Mouse (Mus musculus): ENCODE measurements around the gene Sept1.
"Not testable (repeated sequence)": the region's sequence is repeated elsewhere in the genome, so short reads cannot be mapped to it uniquely, and the experiment has no call there.

Gene Sept1

GRCm38 (mm10) chr7:127194011-127194632 is 38.8 kb downstream of the Sept1 start:
- no peak for DNase-seq (ENCODE audit: low spot score)

- DNase-seq (ENCODE audit: low spot score) = no peak
These were observed 39.9 kb downstream of the Sept1 start for GRCm38 (mm10) chr7:127192989-127193388.

DNA sequence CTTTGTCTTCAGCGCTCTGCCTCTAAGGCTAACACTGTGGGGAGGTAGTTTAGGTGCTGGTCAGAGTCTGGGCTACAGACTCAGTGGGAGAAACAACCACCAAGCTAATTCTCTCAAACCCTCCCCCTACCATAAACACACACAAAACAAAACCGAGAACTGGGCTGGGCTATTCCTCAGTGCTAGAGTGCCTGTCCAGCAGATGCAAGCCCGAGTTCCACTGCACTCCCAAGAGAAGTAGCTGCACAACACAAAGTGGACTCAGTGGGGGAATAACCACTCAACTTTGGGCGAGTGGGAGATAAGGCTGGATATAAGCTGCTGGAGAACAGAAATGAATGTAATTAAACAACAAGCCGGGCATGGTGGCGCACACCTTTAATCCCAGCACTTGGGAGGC is 42.3 kb downstream of the Sept1 start:
- DNase-seq (ENCODE audit: low spot score) = no peak

- no peak for DNase-seq (ENCODE audit: low spot score)
These were observed 44.3 kb downstream of the Sept1 start for GRCm38 (mm10) chr7:127188305-127189276.

GRCm38 (mm10) chr7:127187351-127187750 is 45.6 kb downstream of the Sept1 start:
- no peak for DNase-seq (ENCODE audit: low spot score)

GRCm38 (mm10) chr7:127185601-127186000 is 47.3 kb downstream of the Sept1 start:
- no peak for DNase-seq (ENCODE audit: low spot score)

- no peak for DNase-seq (ENCODE audit: low spot score)
These were observed 48.2 kb downstream of the Sept1 start for GRCm38 (mm10) chr7:127184720-127185119.

- no peak for DNase-seq (ENCODE audit: low spot score)
These were observed 49.1 kb downstream of the Sept1 start for GRCm38 (mm10) chr7:127183828-127184227.

- DNase-seq (ENCODE audit: low spot score) = no peak
These were observed 49.6 kb downstream of the Sept1 start for GRCm38 (mm10) chr7:127183345-127183744.

- DNase-seq (ENCODE audit: low spot score) = not testable (repeated sequence)
These were observed 51.2 kb downstream of the Sept1 start for GRCm38 (mm10) chr7:127181724-127182123.

GRCm38 (mm10) chr7:127180783-127181182 is 52.1 kb downstream of the Sept1 start:
- DNase-seq (ENCODE audit: low spot score) = no peak

DNA sequence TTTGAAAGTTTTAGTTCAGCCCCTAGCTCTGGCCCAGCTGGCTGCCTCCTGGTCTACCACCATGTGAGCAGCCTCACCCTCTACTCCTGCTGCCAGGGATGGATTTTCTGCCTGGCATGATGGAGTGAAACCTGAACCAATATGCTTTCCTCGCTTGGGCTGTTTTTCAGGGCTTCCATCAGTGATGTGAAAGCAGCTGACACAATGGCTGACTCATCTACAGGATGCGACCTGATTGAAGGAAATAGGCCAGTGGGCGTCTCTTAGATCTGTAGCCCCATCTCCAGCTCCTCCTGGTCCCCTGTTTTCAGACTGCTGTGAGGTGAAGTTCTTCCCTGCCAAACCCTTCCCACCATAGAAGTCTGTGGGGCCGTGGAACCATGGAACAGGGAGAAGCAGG is 56.0 kb downstream of the Sept1 start:
- no peak for DNase-seq (ENCODE audit: low spot score)

- no peak for DNase-seq (ENCODE audit: low spot score)
These were observed 66.4 kb downstream of the Sept1 start for GRCm38 (mm10) chr7:127166501-127166900.

GRCm38 (mm10) chr7:127165607-127166493 is 67.1 kb downstream of the Sept1 start:
- DNase-seq (ENCODE audit: low spot score) = no peak

Data from ovary, postnatal 14 days (tissue).